Mouse (Mus musculus): ENCODE results near the gene Pdxdc1. TPM values are rescaled to one million over a fixed set of nuclear protein-coding genes. Genes with fewer than 3 reads are reported as not detected.

The Pdxdc1 gene
- polyA plus RNA-seq (2015; fragmentation: Nextera tagmentation; extraction: Ambion mirVana), result 91.6 and 102 TPM in 2 replicates

- under 1% methylated on average over 48 of the region's 57 CpGs for WGBS
Measured at GRCm38 (mm10) chr16:13902888-13903483, at the start of gene Pdxdc1, which contains the start of gene Mpv17l. Gene Pdxdc1, minus strand, starts transcription at chr16:13903131. Gene Mpv17l, plus strand, starts transcription at chr16:13903161.

GRCm38 (mm10) chr16:13951245-13951644, 48.3 kb upstream of the Pdxdc1 start:
- Histone ChIP-seq H3K9ac (ENCODE audit: low read depth, low read length) (no peak overlapping the region), H3K36me3 (ENCODE audit: control insufficient read depth, insufficient read depth, low read length) (no peaks in the 10 kb centered on the region), H3K4me1 (ENCODE audit: control insufficient read depth, insufficient read depth, low read length) (no peaks in the 10 kb centered on the region), H3K4me3 (ENCODE audit: low read length) (no peak overlapping the region), H3K27me3 (replicated peaks; ENCODE audit: control insufficient read depth, insufficient read depth, low read length) (no peaks in the 10 kb centered on the region), H3K4me2 (ENCODE audit: low read depth, low read length) (no peak overlapping the region), H3K9me3 (ENCODE audit: control insufficient read depth, low read length) (no peaks in the 10 kb centered on the region), H3K27ac (ENCODE audit: low read length) (no peak overlapping the region)
- 71% methylated on average over 3 of the region's 3 CpGs for WGBS
- ATAC-seq, result no peak

More at GRCm38 (mm10) chr16:13902888-13903483, at the start of gene Pdxdc1, which contains the start of gene Mpv17l:
- H3K27ac ChIP-seq (ENCODE audit: low read length), result peak within 1 kb of the TSS; percentile 86
- H3K9me3 ChIP-seq (ENCODE audit: control insufficient read depth, low read length), result no peaks in the 10 kb centered on the region
- H3K4me3 ChIP-seq (ENCODE audit: low read length), result peak within 1 kb of the TSS; percentile 83
- no peaks in the 10 kb centered on the region for H3K36me3 ChIP-seq (ENCODE audit: control insufficient read depth, insufficient read depth, low read length)
- H3K4me2 ChIP-seq (ENCODE audit: low read depth, low read length), result peak within 1 kb of the TSS; percentile 67
- peak; percentile 98 for ATAC-seq
- H3K4me1 ChIP-seq (ENCODE audit: control insufficient read depth, insufficient read depth, low read length), result peaks cover 9% of the 10 kb centered on the region
- peak within 1 kb of the TSS; percentile 91 for H3K9ac ChIP-seq (ENCODE audit: low read depth, low read length)
- H3K27me3 ChIP-seq (replicated peaks; ENCODE audit: control insufficient read depth, insufficient read depth, low read length), result no peaks in the 10 kb centered on the region

GRCm38 (mm10) chr16:13946306-13946705, 43.4 kb upstream of the Pdxdc1 start:
- no peak overlapping the region for H3K4me3 ChIP-seq (ENCODE audit: low read length)
- no peak overlapping the region for H3K9ac ChIP-seq (ENCODE audit: low read depth, low read length)
- H3K9me3 ChIP-seq (ENCODE audit: control insufficient read depth, low read length), result no peaks in the 10 kb centered on the region
- peaks cover 3% of the 10 kb centered on the region; the same call in 1 of the 2 replicates for H3K4me1 ChIP-seq (ENCODE audit: control insufficient read depth, insufficient read depth, low read length)
- 93% methylated on average over 1 of the region's 1 CpGs for WGBS
- no peaks in the 10 kb centered on the region for H3K36me3 ChIP-seq (ENCODE audit: control insufficient read depth, insufficient read depth, low read length)
- H3K4me2 ChIP-seq (ENCODE audit: low read depth, low read length), result no peak overlapping the region
- no peaks in the 10 kb centered on the region for H3K27me3 ChIP-seq (replicated peaks; ENCODE audit: control insufficient read depth, insufficient read depth, low read length)
- H3K27ac ChIP-seq (ENCODE audit: low read length), result no peak overlapping the region
- no peak for ATAC-seq

- 70% methylated on average over 4 of the region's 4 CpGs for WGBS
- no peak for ATAC-seq
Measured at GRCm38 (mm10) chr16:13945153-13945552, 42.2 kb upstream of the Pdxdc1 start.

GRCm38 (mm10) chr16:13944752-13945151, 41.8 kb upstream of the Pdxdc1 start:
- no peak for ATAC-seq
- Histone ChIP-seq H3K4me3 (ENCODE audit: low read length) (no peak overlapping the region), H3K9me3 (ENCODE audit: control insufficient read depth, low read length) (no peaks in the 10 kb centered on the region), H3K36me3 (ENCODE audit: control insufficient read depth, insufficient read depth, low read length) (no peaks in the 10 kb centered on the region), H3K27ac (ENCODE audit: low read length) (no peak overlapping the region), H3K27me3 (replicated peaks; ENCODE audit: control insufficient read depth, insufficient read depth, low read length) (no peaks in the 10 kb centered on the region), H3K4me2 (ENCODE audit: low read depth, low read length) (no peak overlapping the region), H3K9ac (ENCODE audit: low read depth, low read length) (no peak overlapping the region), H3K4me1 (ENCODE audit: control insufficient read depth, insufficient read depth, low read length) (peaks cover 8% of the 10 kb centered on the region; the same call in 1 of the 2 replicates)
- WGBS, result 75% methylated on average over 5 of the region's 5 CpGs

More at GRCm38 (mm10) chr16:13945153-13945552, 42.2 kb upstream of the Pdxdc1 start:
- Histone ChIP-seq H3K27me3 (replicated peaks; ENCODE audit: control insufficient read depth, insufficient read depth, low read length) (no peaks in the 10 kb centered on the region), H3K4me3 (ENCODE audit: low read length) (no peak overlapping the region), H3K9ac (ENCODE audit: low read depth, low read length) (no peak overlapping the region), H3K4me1 (ENCODE audit: control insufficient read depth, insufficient read depth, low read length) (peaks cover 8% of the 10 kb centered on the region; the same call in 1 of the 2 replicates), H3K27ac (ENCODE audit: low read length) (no peak overlapping the region), H3K36me3 (ENCODE audit: control insufficient read depth, insufficient read depth, low read length) (no peaks in the 10 kb centered on the region), H3K4me2 (ENCODE audit: low read depth, low read length) (no peak overlapping the region), H3K9me3 (ENCODE audit: control insufficient read depth, low read length) (no peaks in the 10 kb centered on the region)

- no peak overlapping the region for H3K4me2 ChIP-seq (ENCODE audit: low read depth, low read length)
- H3K36me3 ChIP-seq (ENCODE audit: control insufficient read depth, insufficient read depth, low read length), result no peaks in the 10 kb centered on the region
- peaks cover 8% of the 10 kb centered on the region; the same call in 1 of the 2 replicates for H3K4me1 ChIP-seq (ENCODE audit: control insufficient read depth, insufficient read depth, low read length)
- H3K9ac ChIP-seq (ENCODE audit: low read depth, low read length), result no peak overlapping the region
- H3K9me3 ChIP-seq (ENCODE audit: control insufficient read depth, low read length), result no peaks in the 10 kb centered on the region
- 43% methylated on average over 4 of the region's 4 CpGs for WGBS
- H3K27ac ChIP-seq (ENCODE audit: low read length), result no peak overlapping the region
- no peak overlapping the region for H3K4me3 ChIP-seq (ENCODE audit: low read length)
- ATAC-seq, result no peak
- no peaks in the 10 kb centered on the region for H3K27me3 ChIP-seq (replicated peaks; ENCODE audit: control insufficient read depth, insufficient read depth, low read length)
Measured at GRCm38 (mm10) chr16:13944178-13944577, 41.2 kb upstream of the Pdxdc1 start.

GRCm38 (mm10) chr16:13940847-13941395, 38.0 kb upstream of the Pdxdc1 start:
- Histone ChIP-seq H3K4me2 (ENCODE audit: low read depth, low read length) (peak overlapping the region; percentile 97), H3K4me1 (ENCODE audit: control insufficient read depth, insufficient read depth, low read length) (peaks cover 8% of the 10 kb centered on the region; the same call in 1 of the 2 replicates), H3K4me3 (ENCODE audit: low read length) (peak overlapping the region; percentile 68), H3K36me3 (ENCODE audit: control insufficient read depth, insufficient read depth, low read length) (no peaks in the 10 kb centered on the region), H3K9ac (ENCODE audit: low read depth, low read length) (peak overlapping the region; percentile 76), H3K27me3 (replicated peaks; ENCODE audit: control insufficient read depth, insufficient read depth, low read length) (no peaks in the 10 kb centered on the region), H3K27ac (ENCODE audit: low read length) (no peak overlapping the region), H3K9me3 (ENCODE audit: control insufficient read depth, low read length) (no peaks in the 10 kb centered on the region)
- 3% methylated on average over 34 of the region's 34 CpGs for WGBS
- peak; percentile 93 for ATAC-seq

- peak overlapping the region; percentile 68 for H3K4me3 ChIP-seq (ENCODE audit: low read length)
- no peak overlapping the region for H3K27ac ChIP-seq (ENCODE audit: low read length)
- no peaks in the 10 kb centered on the region for H3K36me3 ChIP-seq (ENCODE audit: control insufficient read depth, insufficient read depth, low read length)
- peak; percentile 99 for ATAC-seq
- H3K27me3 ChIP-seq (replicated peaks; ENCODE audit: control insufficient read depth, insufficient read depth, low read length), result no peaks in the 10 kb centered on the region
- H3K4me1 ChIP-seq (ENCODE audit: control insufficient read depth, insufficient read depth, low read length), result peaks cover 8% of the 10 kb centered on the region; the same call in 1 of the 2 replicates
- peak overlapping the region; percentile 97 for H3K4me2 ChIP-seq (ENCODE audit: low read depth, low read length)
- H3K9me3 ChIP-seq (ENCODE audit: control insufficient read depth, low read length), result no peaks in the 10 kb centered on the region
- H3K9ac ChIP-seq (ENCODE audit: low read depth, low read length), result peak overlapping the region; percentile 76
- 5% methylated on average over 28 of the region's 28 CpGs for WGBS
Measured at GRCm38 (mm10) chr16:13940139-13940846, 37.4 kb upstream of the Pdxdc1 start.

GRCm38 (mm10) chr16:13927456-13928075, 24.6 kb upstream of the Pdxdc1 start:
- Histone ChIP-seq H3K4me2 (ENCODE audit: low read depth, low read length) (no peak overlapping the region), H3K27me3 (replicated peaks; ENCODE audit: control insufficient read depth, insufficient read depth, low read length) (no peaks in the 10 kb centered on the region), H3K9me3 (ENCODE audit: control insufficient read depth, low read length) (no peaks in the 10 kb centered on the region), H3K4me3 (ENCODE audit: low read length) (no peak overlapping the region), H3K27ac (ENCODE audit: low read length) (no peak overlapping the region), H3K36me3 (ENCODE audit: control insufficient read depth, insufficient read depth, low read length) (no peaks in the 10 kb centered on the region), H3K9ac (ENCODE audit: low read depth, low read length) (no peak overlapping the region), H3K4me1 (ENCODE audit: control insufficient read depth, insufficient read depth, low read length) (no peaks in the 10 kb centered on the region)
- 78% methylated on average over 4 of the region's 4 CpGs for WGBS
- ATAC-seq, result no peak

Measured in intestine, embryonic 16.5 days (tissue).